Mouse (Mus musculus): ENCODE measurements at regions not wholly inside any gene's neighbourhood (a gene's known extent, or its start where the extent isn't known, plus 50 kb on each side); places are given as distances from the start of the nearest gene placed in this dataset.

- TF ChIP-seq POLR2A (IDR thresholded peaks at IDR 0.05; ENCODE audit: borderline replicate concordance, control insufficient read depth, low read depth, low read length) (no peak), CTCF (IDR thresholded peaks at IDR 0.05; ENCODE audit: control insufficient read depth, insufficient read depth, low read length) (no peak)
These were observed 106.5 kb upstream of the Cadm1 start for GRCm38 (mm10) chr9:47423462-47423832.

All from bone marrow, adult 2 months (tissue).